Mouse (Mus musculus): ENCODE results near the gene Ldhc. TPM values are rescaled to one million over a fixed set of nuclear protein-coding genes. Genes with fewer than 3 reads are reported as not detected.
A peak's percentile ranks its signal among the peaks of the same experiment; 100 is the strongest.

Gene Ldhc
- polyA plus RNA-seq, 1 experiment from 2014 or later = not detected

DNA sequence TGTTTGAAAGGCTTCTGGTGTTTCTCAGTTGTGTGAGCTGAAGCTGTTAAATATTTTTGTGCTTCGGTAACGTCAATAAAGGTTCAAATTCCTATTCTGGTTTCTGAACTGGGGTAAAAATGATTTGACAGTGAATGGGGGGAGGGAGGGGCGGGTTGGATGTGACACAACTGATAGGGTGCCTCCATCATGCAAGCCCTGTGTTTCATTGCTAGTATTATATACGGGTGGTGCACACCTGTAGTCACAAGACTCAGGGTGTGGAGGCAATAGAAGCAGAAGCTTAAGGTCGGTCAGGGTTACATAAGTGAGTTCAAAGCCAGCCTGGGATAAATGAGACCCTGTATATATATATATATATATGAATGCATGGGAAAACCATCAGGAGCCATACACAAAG, 21.1 kb upstream of the Ldhc start:
- Histone ChIP-seq H3K27ac (replicated peaks) (peak overlapping the region; percentile 92), H3K9ac (ENCODE audit: low read length) (no peak overlapping the region), H3K4me2 (replicated peaks; ENCODE audit: low read depth) (no peak overlapping the region), H3K36me3 (ENCODE audit: control insufficient read depth, insufficient read depth, low read length) (no peaks in the 10 kb centered on the region), H3K4me3 (ENCODE audit: low read depth, low read length) (no peak overlapping the region), H3K27me3 (ENCODE audit: control insufficient read depth, insufficient read depth, low read length) (no peaks in the 10 kb centered on the region), H3K4me1 (replicated peaks; ENCODE audit: control insufficient read depth, insufficient read depth) (peaks cover under 1% of the 10 kb centered on the region; the same call in 1 of the 2 replicates), H3K9me3 (ENCODE audit: control insufficient read depth, low read length) (no peaks in the 10 kb centered on the region)
- 49% methylated on average over 5 of the region's 5 CpGs for WGBS
- TF ChIP-seq EP300 (optimal IDR thresholded peaks at IDR 0.05) (no peak), CTCF (IDR thresholded peaks at IDR 0.05; ENCODE audit: low read depth) (no peak)
- ATAC-seq (ENCODE audit: low FRiP score, low TSS enrichment) (no peak), DNase-seq (ENCODE audit: low spot score) (no peak)

DNA sequence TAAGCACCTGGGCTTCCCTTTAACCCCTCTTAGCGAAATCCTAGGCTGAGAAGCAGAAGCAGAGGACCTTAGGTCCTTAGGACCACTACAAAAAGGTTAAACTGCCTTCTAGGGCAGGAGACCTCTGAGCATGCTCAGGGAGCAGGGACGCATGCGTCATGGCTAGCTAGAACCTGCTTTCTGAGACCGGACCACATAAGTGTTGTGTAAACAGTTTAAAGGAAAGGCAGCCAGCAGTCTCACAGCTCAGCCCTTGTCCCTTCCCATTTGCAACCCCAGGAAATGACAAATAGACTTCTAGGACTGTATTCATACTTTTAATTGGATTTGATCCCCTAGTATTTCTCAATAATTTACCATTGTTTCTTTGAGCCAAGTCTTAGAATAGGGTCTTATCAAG, 20.7 kb upstream of the Ldhc start:
- Histone ChIP-seq H3K36me3 (ENCODE audit: control insufficient read depth, insufficient read depth, low read length) (no peaks in the 10 kb centered on the region), H3K27me3 (ENCODE audit: control insufficient read depth, insufficient read depth, low read length) (no peaks in the 10 kb centered on the region), H3K9me3 (ENCODE audit: control insufficient read depth, low read length) (no peaks in the 10 kb centered on the region), H3K4me3 (ENCODE audit: low read depth, low read length) (no peak overlapping the region), H3K4me2 (replicated peaks; ENCODE audit: low read depth) (no peak overlapping the region), H3K27ac (replicated peaks) (peak overlapping the region; percentile 92), H3K9ac (ENCODE audit: low read length) (no peak overlapping the region), H3K4me1 (replicated peaks; ENCODE audit: control insufficient read depth, insufficient read depth) (peaks cover 5% of the 10 kb centered on the region; the same call in 1 of the 2 replicates)
- no peak for TF ChIP-seq EP300 (optimal IDR thresholded peaks at IDR 0.05)
- no peak for TF ChIP-seq CTCF (IDR thresholded peaks at IDR 0.05; ENCODE audit: low read depth)
- WGBS = 32% methylated on average over 4 of the region's 4 CpGs
- DNase-seq (ENCODE audit: low spot score) = peak; percentile 56
- peak; percentile 56 for ATAC-seq (ENCODE audit: low FRiP score, low TSS enrichment)

DNA sequence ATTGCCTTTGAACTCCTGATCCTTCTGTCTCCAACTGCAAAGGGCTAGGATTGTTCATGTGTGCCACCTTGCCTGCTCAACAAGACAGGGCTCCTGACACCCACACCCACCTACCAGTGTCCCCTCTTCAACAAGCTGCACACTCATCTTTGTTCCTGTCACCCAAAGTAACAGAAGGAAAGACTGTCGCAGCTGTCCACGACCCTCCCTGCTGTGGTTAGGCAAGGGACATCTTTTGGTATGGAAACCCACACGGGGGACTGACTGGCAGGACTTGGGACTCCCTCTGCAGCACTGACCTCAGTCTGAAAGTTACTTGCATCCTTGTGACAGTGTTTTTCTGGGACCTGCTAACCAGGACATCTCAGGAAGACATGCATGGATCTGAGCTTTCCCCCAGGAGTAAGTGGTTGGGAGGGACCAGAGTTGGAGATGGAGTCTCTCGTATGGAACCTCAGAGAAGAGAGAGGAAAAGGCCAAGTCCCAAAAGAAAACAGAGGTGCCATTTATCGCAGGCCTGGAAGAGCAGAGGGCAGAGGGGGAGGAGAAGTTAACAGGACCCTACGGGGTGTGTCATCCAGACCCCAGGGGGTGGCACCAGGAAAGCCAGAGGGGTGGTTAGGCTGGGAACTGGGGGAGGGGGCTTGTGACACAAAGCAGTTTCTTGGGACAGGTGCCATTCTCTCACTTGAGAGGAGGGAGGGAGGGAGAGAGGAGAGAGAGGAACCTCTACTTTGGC, 20.0 kb upstream of the Ldhc start, which contains the start of gene Ldha:
TSS of gene Ldha (plus strand) at position 689 of the 739 bp plus-strand sequence.
- DNase-seq (ENCODE audit: low spot score) (no peak), ATAC-seq (ENCODE audit: low FRiP score, low TSS enrichment) (no peak)
- no peaks in the 10 kb centered on the region for H3K36me3 ChIP-seq (ENCODE audit: control insufficient read depth, insufficient read depth, low read length)
- peak within 1 kb of the TSS; percentile 92 for H3K27ac ChIP-seq (replicated peaks)
- TF ChIP-seq EP300 (optimal IDR thresholded peaks at IDR 0.05) (no peak), CTCF (IDR thresholded peaks at IDR 0.05; ENCODE audit: low read depth) (no peak)
- 36% methylated on average over 6 of the region's 6 CpGs for WGBS
- no peaks in the 10 kb centered on the region for H3K27me3 ChIP-seq (ENCODE audit: control insufficient read depth, insufficient read depth, low read length)
- no peak within 1 kb of the TSS for H3K9ac ChIP-seq (ENCODE audit: low read length)
- no peak within 1 kb of the TSS for H3K4me2 ChIP-seq (replicated peaks; ENCODE audit: low read depth)
- H3K4me3 ChIP-seq (ENCODE audit: low read depth, low read length) = no peak within 1 kb of the TSS
- no peaks in the 10 kb centered on the region for H3K9me3 ChIP-seq (ENCODE audit: control insufficient read depth, low read length)
- H3K4me1 ChIP-seq (replicated peaks; ENCODE audit: control insufficient read depth, insufficient read depth) = peaks cover 5% of the 10 kb centered on the region; the same call in 1 of the 2 replicates

DNA sequence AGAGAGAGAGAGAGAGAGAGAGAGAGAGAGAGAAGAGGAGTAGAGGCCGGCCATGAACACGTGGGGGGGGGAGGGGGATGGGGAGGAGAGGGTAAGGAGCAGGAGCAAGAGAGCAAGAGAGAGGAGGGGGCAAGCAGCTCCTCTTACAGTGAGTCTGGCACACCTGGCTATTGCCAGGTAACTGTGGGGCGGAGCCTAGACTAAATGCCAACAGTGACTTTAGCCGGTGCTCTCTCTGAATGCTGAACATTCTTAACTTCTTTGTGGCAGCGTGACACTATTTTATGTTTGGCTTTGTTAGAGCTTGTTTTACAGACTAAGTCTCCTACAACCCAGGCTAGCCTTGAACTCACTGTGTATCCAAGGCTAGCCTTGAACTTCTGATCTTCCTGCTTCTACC, 18.7 kb upstream of the Ldhc start:
- Histone ChIP-seq H3K36me3 (ENCODE audit: control insufficient read depth, insufficient read depth, low read length) (no peaks in the 10 kb centered on the region), H3K4me1 (replicated peaks; ENCODE audit: control insufficient read depth, insufficient read depth) (peaks cover 5% of the 10 kb centered on the region; the same call in 1 of the 2 replicates), H3K27ac (replicated peaks) (no peak overlapping the region), H3K9ac (ENCODE audit: low read length) (no peak overlapping the region), H3K4me2 (replicated peaks; ENCODE audit: low read depth) (no peak overlapping the region), H3K4me3 (ENCODE audit: low read depth, low read length) (no peak overlapping the region), H3K27me3 (ENCODE audit: control insufficient read depth, insufficient read depth, low read length) (no peaks in the 10 kb centered on the region), H3K9me3 (ENCODE audit: control insufficient read depth, low read length) (no peaks in the 10 kb centered on the region)
- WGBS = 28% methylated on average over 5 of the region's 5 CpGs
- ATAC-seq (ENCODE audit: low FRiP score, low TSS enrichment) (no peak), DNase-seq (ENCODE audit: low spot score) (no peak)
- TF ChIP-seq EP300 (optimal IDR thresholded peaks at IDR 0.05) (no peak), CTCF (IDR thresholded peaks at IDR 0.05; ENCODE audit: low read depth) (no peak)

DNA sequence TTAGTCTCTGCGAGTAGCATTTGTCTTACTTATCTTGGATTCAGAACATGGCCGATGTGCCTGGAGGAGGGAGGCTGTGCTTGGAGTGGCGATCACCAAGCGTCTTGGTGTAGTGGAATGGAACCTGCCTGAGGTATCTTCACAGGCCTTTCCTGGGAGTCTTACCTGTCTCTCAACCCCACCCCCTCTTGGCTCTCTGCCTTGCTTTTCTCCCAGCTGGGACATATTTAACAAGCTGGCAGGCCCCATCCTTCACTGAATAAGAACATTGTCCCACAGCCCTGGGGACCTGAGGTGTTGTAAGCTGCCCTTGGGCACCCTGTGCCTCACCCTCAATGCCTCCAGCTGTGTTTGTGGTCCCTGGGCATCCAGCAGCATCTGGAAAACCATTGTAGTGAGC, 17.4 kb upstream of the Ldhc start:
- Histone ChIP-seq H3K4me3 (ENCODE audit: low read depth, low read length) (no peak overlapping the region), H3K9me3 (ENCODE audit: control insufficient read depth, low read length) (no peaks in the 10 kb centered on the region), H3K4me2 (replicated peaks; ENCODE audit: low read depth) (no peak overlapping the region), H3K36me3 (ENCODE audit: control insufficient read depth, insufficient read depth, low read length) (0 out of 2 replicates have a peak, but pooled peaks cover 2% of the 10 kb centered on the region), H3K27ac (replicated peaks) (no peak overlapping the region), H3K4me1 (replicated peaks; ENCODE audit: control insufficient read depth, insufficient read depth) (peaks cover 5% of the 10 kb centered on the region; the same call in 1 of the 2 replicates), H3K27me3 (ENCODE audit: control insufficient read depth, insufficient read depth, low read length) (no peaks in the 10 kb centered on the region), H3K9ac (ENCODE audit: low read length) (no peak overlapping the region)
- 82% methylated on average over 4 of the region's 4 CpGs for WGBS
- DNase-seq (ENCODE audit: low spot score) = no peak
- TF ChIP-seq EP300 (optimal IDR thresholded peaks at IDR 0.05) = no peak
- TF ChIP-seq CTCF (IDR thresholded peaks at IDR 0.05; ENCODE audit: low read depth) = no peak
- ATAC-seq (ENCODE audit: low FRiP score, low TSS enrichment) = no peak

Data from stomach, postnatal 0 days (tissue).